Mouse (Mus musculus) hindbrain, embryonic 14.5 days (tissue): ENCODE results near the gene Spag16. TPM values are rescaled to one million over a fixed set of nuclear protein-coding genes. Genes with fewer than 3 reads are reported as not detected.

Experiments used
- ATAC-seq: fragments of 200-750 bp; cut with Nextera tagmentation; 2 replicates; pipeline ENCODE4 v1.8.0; 2017; ENCODE audit warnings: moderate number of reproducible peaks, mild to moderate bottlenecking, moderate TSS enrichment, moderate library complexity; ENCODE audit not compliant: low FRiP score
- DNase-seq: peaks from one replicate; pipeline ENCODE4 v3.0.0-alpha.2; 2015; ENCODE audit warnings: low spot score
- H3K27ac ChIP-seq: fragments of 300-500 bp; sonication (generic); 2 replicates; pipeline ENCODE4 v1.5.1; 2014; ENCODE audit warnings: mild to moderate bottlenecking, moderate library complexity
- H3K27me3 ChIP-seq: fragments of 300-500 bp; sonication (generic); 2 replicates; pipeline ENCODE4 v1.6.1; 2014; ENCODE audit warnings: mild to moderate bottlenecking, low read length, mixed read lengths; ENCODE audit not compliant: control insufficient read depth, insufficient read depth
- H3K36me3 ChIP-seq: fragments of 300-500 bp; sonication (generic); replicated peaks from 2 replicates; pipeline ENCODE4 v1.6.1; 2014; ENCODE audit not compliant: control insufficient read depth, insufficient read depth
- H3K4me1 ChIP-seq: fragments of 300-500 bp; sonication (generic); replicated peaks from 2 replicates; pipeline ENCODE4 v1.6.1; 2014; ENCODE audit warnings: antibody characterized with exemption, low read length, mixed read lengths; ENCODE audit not compliant: control insufficient read depth, insufficient read depth
- H3K4me2 ChIP-seq: fragments of 300-500 bp; sonication (generic); replicated peaks from 2 replicates; pipeline ENCODE4 v1.6.1; 2014; ENCODE audit warnings: mild to moderate bottlenecking, moderate library complexity
- H3K4me3 ChIP-seq: fragments of 300-500 bp; sonication (generic); replicated peaks from 2 replicates; pipeline ENCODE4 v1.5.1; 2014; ENCODE audit warnings: mild to moderate bottlenecking, low read length
- H3K9ac ChIP-seq: fragments of 300-500 bp; sonication (generic); 2 replicates; pipeline ENCODE4 v1.6.1; 2014
- H3K9me3 ChIP-seq: fragments of 300-500 bp; sonication (generic); 2 replicates; pipeline ENCODE4 v1.6.1; 2016; ENCODE audit warnings: low read length; ENCODE audit not compliant: control insufficient read depth
- WGBS: fragments of 180-500 bp; shearing (Covaris S2); extraction: QIAGEN DNeasy Blood & Tissue Kit; methylation state at CpG from one replicate; pipeline ENCODE4 v1.1.7; 2014; 5-methylcytosine and 5-hydroxymethylcytosine counted together
- polyA plus RNA-seq: library from polyadenylated mRNA; unstranded; fragments of >200 nt; fragmentation: Nextera tagmentation; extraction: Ambion mirVana; gene quantifications from 2 replicates; pipeline ENCODE4 v1.2.1, GENCODE M21; 2014

Gene Spag16
- polyA plus RNA-seq, 1 experiment from 2014 or later = 2.6 TPM

GRCm38 (mm10) chr1:70180123-70180741, 353.5 kb downstream of the Spag16 start:
- WGBS = 85% methylated on average over 4 of the region's 4 CpGs

GRCm38 (mm10) chr1:70264815-70265214, 438.0 kb downstream of the Spag16 start:
- WGBS = 41% methylated on average over 9 of the region's 9 CpGs
- Histone ChIP-seq H3K9me3 (no peaks in the 10 kb centered on the region), H3K4me1 (0 out of 2 replicates have a peak, but pooled peaks cover 5% of the 10 kb centered on the region), H3K9ac (no peak overlapping the region), H3K27ac (no peak overlapping the region), H3K27me3 (no peaks in the 10 kb centered on the region), H3K36me3 (no peaks in the 10 kb centered on the region), H3K4me2 (no peak overlapping the region), H3K4me3 (no peak overlapping the region)
- ATAC-seq (0 out of 2 replicates have a peak, but pooled peaks have one; percentile 46), DNase-seq (no peak)

More at GRCm38 (mm10) chr1:70180123-70180741, 353.5 kb downstream of the Spag16 start:
- Histone ChIP-seq H3K4me1 (no peaks in the 10 kb centered on the region), H3K9ac (no peak overlapping the region), H3K27me3 (no peaks in the 10 kb centered on the region), H3K9me3 (no peaks in the 10 kb centered on the region), H3K36me3 (no peaks in the 10 kb centered on the region), H3K4me3 (no peak overlapping the region), H3K4me2 (no peak overlapping the region), H3K27ac (no peak overlapping the region)
- DNase-seq (no peak), ATAC-seq (no peak)

- Histone ChIP-seq H3K36me3 (no peaks in the 10 kb centered on the region), H3K4me1 (0 out of 2 replicates have a peak, but pooled peaks cover 5% of the 10 kb centered on the region), H3K9ac (no peak overlapping the region), H3K4me2 (no peak overlapping the region), H3K27me3 (no peaks in the 10 kb centered on the region), H3K4me3 (no peak overlapping the region), H3K9me3 (no peaks in the 10 kb centered on the region), H3K27ac (no peak overlapping the region)
- WGBS = 69% methylated on average over 5 of the region's 5 CpGs
- DNase-seq (peak; percentile 26), ATAC-seq (no peak)
Observed at GRCm38 (mm10) chr1:70265920-70266505, 439.2 kb downstream of the Spag16 start.

- Histone ChIP-seq H3K4me3 (no peak overlapping the region), H3K9me3 (no peaks in the 10 kb centered on the region), H3K27ac (no peak overlapping the region), H3K9ac (no peak overlapping the region), H3K36me3 (no peaks in the 10 kb centered on the region), H3K27me3 (no peaks in the 10 kb centered on the region), H3K4me2 (no peak overlapping the region), H3K4me1 (0 out of 2 replicates have a peak, but pooled peaks cover 5% of the 10 kb centered on the region)
- 17% methylated on average over 8 of the region's 8 CpGs for WGBS
- ATAC-seq (no peak), DNase-seq (peak; percentile 59)
Observed at GRCm38 (mm10) chr1:70270139-70270538, 443.4 kb downstream of the Spag16 start.

- H3K36me3 ChIP-seq = no peaks in the 10 kb centered on the region
- H3K27ac ChIP-seq = no peak overlapping the region
- no peak overlapping the region for H3K9ac ChIP-seq
- DNase-seq (no peak), ATAC-seq (no peak)
- no peaks in the 10 kb centered on the region for H3K4me1 ChIP-seq
- no peaks in the 10 kb centered on the region for H3K27me3 ChIP-seq
- no peaks in the 10 kb centered on the region for H3K9me3 ChIP-seq
- 81% methylated on average over 2 of the region's 2 CpGs for WGBS
- no peak overlapping the region for H3K4me3 ChIP-seq
- no peak overlapping the region for H3K4me2 ChIP-seq
Observed at GRCm38 (mm10) chr1:70272753-70273152, 446.0 kb downstream of the Spag16 start.

GRCm38 (mm10) chr1:70279296-70279695, 452.5 kb downstream of the Spag16 start:
- WGBS = 76% methylated on average over 2 of the region's 2 CpGs
- Histone ChIP-seq H3K4me3 (no peak overlapping the region), H3K27ac (no peak overlapping the region), H3K4me1 (no peaks in the 10 kb centered on the region), H3K27me3 (no peaks in the 10 kb centered on the region), H3K4me2 (no peak overlapping the region), H3K9me3 (no peaks in the 10 kb centered on the region), H3K9ac (no peak overlapping the region), H3K36me3 (no peaks in the 10 kb centered on the region)
- DNase-seq (no peak), ATAC-seq (no peak)

GRCm38 (mm10) chr1:70283388-70283787, 456.6 kb downstream of the Spag16 start:
- no peaks in the 10 kb centered on the region for H3K27me3 ChIP-seq
- no peak overlapping the region for H3K27ac ChIP-seq
- DNase-seq (no peak), ATAC-seq (no peak)
- H3K4me2 ChIP-seq = no peak overlapping the region
- no peaks in the 10 kb centered on the region for H3K4me1 ChIP-seq
- no peak overlapping the region for H3K4me3 ChIP-seq
- no peaks in the 10 kb centered on the region for H3K9me3 ChIP-seq
- no peak overlapping the region for H3K9ac ChIP-seq
- no peaks in the 10 kb centered on the region for H3K36me3 ChIP-seq
- 87% methylated on average over 1 of the region's 1 CpGs for WGBS

GRCm38 (mm10) chr1:70284140-70284539, 457.4 kb downstream of the Spag16 start:
- Histone ChIP-seq H3K4me3 (no peak overlapping the region), H3K27ac (no peak overlapping the region), H3K27me3 (no peaks in the 10 kb centered on the region), H3K36me3 (no peaks in the 10 kb centered on the region), H3K9ac (no peak overlapping the region), H3K4me2 (no peak overlapping the region), H3K4me1 (no peaks in the 10 kb centered on the region), H3K9me3 (no peaks in the 10 kb centered on the region)
- no peak for ATAC-seq
- no peak for DNase-seq
- WGBS = 60% methylated on average over 1 of the region's 1 CpGs

GRCm38 (mm10) chr1:70316128-70316765, 489.5 kb downstream of the Spag16 start:
- H3K4me2 ChIP-seq = 0 out of 2 replicates have a peak overlapping the region, but pooled peaks have one; percentile 1
- ATAC-seq = no peak
- 63% methylated on average over 13 of the region's 13 CpGs for WGBS
- H3K27me3 ChIP-seq = no peaks in the 10 kb centered on the region
- no peak overlapping the region for H3K27ac ChIP-seq
- no peaks in the 10 kb centered on the region for H3K9me3 ChIP-seq
- no peak for DNase-seq
- no peak overlapping the region for H3K9ac ChIP-seq
- H3K4me1 ChIP-seq = no peaks in the 10 kb centered on the region
- no peak overlapping the region for H3K4me3 ChIP-seq
- no peaks in the 10 kb centered on the region for H3K36me3 ChIP-seq
